Mouse (Mus musculus) regulatory T cell (primary cell): ENCODE data around the gene Gm20388.

Experiments used
- in situ Hi-C: fragments of 300-600 bp; cut with MboI, MseI; formaldehyde crosslinking; loops from one replicate; pipeline ENCODE4 v1.15.1; 2025; ENCODE audit warnings: high pct_unique_total_duplicates

Gene Gm20388

DNA sequence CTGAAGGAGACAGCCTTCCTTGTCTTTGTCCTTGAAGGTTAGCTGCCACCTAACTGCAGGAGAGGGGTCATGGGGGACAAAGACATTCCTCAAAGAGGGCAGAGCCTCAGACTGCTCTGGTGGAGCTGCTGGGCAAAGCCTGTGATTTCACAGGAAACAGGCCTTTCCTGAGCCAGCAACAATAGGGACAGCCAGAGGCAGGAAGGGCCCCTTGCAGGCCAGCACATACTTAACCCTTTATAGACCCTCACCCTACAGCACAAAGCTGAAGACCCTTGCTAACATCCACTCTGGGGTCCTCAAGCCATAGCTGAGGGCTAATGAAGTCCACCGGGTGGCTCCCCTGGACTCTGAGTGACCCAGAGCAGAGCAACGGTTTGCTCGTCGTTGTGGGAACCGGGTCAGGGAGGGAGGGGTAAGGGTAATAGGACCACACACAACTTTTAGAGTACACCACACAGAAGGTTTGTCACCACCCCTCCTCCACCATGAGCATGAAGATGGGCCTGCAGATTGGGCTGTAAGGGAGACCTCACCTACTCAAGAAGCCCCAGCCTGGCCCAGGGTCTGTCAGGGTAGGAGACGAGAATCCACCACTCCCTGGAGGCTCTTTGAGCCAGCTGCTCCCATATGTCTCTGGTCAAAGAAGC is 2607.0 kb downstream of the Gm20388 start:
- in situ Hi-C loops, result no loop called here

- in situ Hi-C loops, result no loop called here
Measured at GRCm38 (mm10) chr8:122520611-122521010, 2610.0 kb downstream of the Gm20388 start.

- in situ Hi-C loops, result no loop called here
Measured at GRCm38 (mm10) chr8:122522796-122523651, 2612.4 kb downstream of the Gm20388 start.

GRCm38 (mm10) chr8:122523652-122524360 is 2613.2 kb downstream of the Gm20388 start:
- in situ Hi-C loops, result no loop called here

DNA sequence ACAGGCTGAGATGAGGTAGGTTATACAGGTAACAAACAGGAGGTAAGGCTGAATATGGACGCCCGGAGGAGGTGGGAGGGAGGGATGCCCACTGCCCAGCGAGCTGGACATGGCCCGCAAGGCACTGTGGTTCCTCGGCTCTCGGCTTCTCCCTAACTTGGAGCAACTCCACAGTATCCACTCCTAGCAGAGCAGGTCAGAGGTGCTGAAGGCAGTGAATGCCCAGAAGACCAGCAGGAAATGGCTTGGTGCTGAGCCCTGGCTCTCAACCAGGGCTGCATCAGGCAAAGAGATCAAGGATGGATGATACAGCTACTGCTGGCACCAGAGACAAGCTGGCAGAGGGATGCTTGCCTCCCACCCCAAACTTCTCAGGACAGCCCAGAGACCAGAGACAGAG is 2613.9 kb downstream of the Gm20388 start:
- in situ Hi-C loops, result no loop called here

- in situ Hi-C loops, result no loop called here
Measured at GRCm38 (mm10) chr8:122525004-122525403, 2614.4 kb downstream of the Gm20388 start.

GRCm38 (mm10) chr8:122526084-122526483 is 2615.4 kb downstream of the Gm20388 start:
- in situ Hi-C loops, result no loop called here

GRCm38 (mm10) chr8:122526526-122527170 is 2616.0 kb downstream of the Gm20388 start:
- in situ Hi-C loops, result no loop called here

DNA sequence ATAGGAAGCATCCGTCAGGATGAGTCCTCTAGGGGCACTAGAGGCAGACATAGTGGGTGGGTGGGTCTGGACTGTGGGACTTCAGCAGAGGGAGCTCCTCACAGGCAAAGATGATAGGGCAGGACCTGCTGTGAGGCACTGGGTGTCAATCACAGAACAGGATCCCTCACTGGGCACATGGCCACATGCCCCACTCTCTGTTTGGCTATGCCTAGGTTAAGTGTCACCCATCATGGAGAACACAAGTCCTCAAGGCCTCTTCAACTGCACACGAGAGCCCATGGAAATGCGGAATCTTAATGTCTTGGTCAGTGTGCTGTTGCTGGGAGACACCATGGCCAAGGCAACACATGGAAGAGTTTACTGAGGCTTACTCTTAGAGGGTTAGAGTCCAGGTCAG is 2617.3 kb downstream of the Gm20388 start:
- in situ Hi-C loops, result no loop called here

DNA sequence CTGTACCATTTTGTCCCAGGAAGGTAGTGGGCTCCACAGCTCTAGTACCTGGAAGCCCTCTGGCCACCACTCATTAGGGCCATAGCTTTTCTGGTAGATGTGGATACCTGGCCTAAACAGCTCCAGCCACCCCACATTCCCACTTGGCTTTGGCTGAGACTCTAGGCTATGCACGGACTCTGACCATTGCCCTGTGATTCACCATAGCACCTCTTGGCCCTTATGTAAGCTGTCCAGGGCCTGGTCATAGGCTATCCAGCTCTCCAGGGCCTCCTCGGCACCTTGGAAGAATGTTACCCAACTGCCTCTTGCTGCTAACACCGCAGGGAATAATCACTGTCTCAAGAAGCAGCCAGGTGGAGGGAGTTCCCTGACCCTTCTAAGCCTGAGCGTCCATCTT is 2618.5 kb downstream of the Gm20388 start:
- in situ Hi-C loops, result no loop called here

- in situ Hi-C loops, result no loop called here
Measured at GRCm38 (mm10) chr8:122531312-122531711, 2620.7 kb downstream of the Gm20388 start.

GRCm38 (mm10) chr8:122537033-122537432 is 2626.4 kb downstream of the Gm20388 start:
- in situ Hi-C loops, result no loop called here

GRCm38 (mm10) chr8:122537812-122538211 is 2627.2 kb downstream of the Gm20388 start:
- in situ Hi-C loops, result no loop called here

DNA sequence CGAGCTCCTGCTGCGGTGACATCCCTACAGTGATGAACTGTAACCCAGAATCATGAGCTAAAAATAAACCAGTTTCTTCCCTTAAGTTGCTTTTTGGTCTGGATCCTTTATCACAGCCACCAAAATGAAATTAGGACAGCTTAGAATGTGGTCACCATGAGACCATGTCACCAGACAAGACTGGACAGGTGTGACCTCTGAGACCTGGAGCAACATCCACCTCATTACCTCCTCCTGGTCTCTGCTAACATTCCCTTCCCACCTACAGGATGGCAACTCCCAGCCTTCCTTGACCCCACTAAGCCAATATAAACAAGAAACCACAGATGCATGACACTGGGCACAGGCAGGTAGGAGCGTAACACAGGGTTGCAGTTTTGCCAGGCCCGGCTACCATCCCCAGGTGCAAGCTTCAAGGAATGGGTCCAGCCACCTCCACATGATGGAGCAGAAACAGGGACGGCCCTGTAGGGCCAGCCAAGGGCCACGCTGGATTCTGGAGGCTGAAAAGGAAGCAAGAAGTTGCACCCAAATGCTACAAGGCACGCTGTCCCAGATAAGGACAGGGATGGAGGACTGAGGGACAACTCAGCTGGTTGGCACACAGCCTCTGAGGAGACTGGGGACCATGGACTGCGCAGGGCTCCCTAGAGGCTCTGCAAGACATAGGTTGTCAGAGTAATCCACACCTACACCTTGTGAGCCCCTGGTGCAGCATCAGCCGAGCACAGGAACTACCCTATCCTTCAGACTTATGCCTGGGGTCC is 2627.9 kb downstream of the Gm20388 start:
- in situ Hi-C loops, result no loop called here

DNA sequence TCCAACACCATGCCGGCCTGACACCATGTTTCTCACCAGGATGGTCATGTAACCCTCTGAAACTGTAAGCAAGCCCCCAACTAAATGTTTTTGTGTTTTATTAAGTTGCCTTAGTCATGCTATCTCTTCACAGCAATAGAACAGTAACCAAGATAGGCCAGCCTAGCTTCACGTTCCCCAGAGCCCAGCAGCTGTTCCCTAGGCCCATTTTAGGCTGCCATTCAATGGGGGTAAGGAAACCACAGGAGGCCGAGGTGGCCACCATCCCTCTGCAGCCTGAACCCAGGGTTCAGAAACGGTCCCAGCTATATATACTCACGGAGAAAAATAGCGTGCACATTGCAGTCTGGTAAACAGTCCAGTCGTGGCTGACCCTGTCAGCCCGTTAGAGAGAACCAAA is 2633.5 kb downstream of the Gm20388 start:
- in situ Hi-C loops, result no loop called here

GRCm38 (mm10) chr8:122546066-122546755 is 2635.6 kb downstream of the Gm20388 start:
- in situ Hi-C loops, result no loop called here

- in situ Hi-C loops, result no loop called here
Measured at GRCm38 (mm10) chr8:122546811-122547453, 2636.3 kb downstream of the Gm20388 start.

DNA sequence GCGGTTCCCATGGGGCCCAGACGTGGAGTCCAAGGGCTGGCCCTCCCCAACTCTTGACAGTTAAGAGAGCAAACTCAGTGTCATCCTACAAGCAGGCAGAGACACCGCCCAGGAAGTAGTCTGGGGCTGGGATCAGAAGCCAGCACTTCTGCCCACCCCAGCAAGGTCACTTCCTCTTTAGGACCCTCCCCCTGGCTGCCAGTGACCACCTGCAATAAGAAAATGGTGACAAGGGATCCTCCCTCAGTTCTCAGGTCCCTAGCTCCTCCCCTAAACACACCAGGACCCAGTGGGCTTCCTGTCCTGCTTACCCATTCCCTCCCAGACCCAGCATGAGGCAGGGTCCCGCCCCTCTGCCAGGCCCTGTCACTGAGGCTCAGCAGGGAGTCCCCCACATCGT is 2637.2 kb downstream of the Gm20388 start:
- in situ Hi-C loops, result no loop called here

GRCm38 (mm10) chr8:122548331-122548730 is 2637.7 kb downstream of the Gm20388 start:
- in situ Hi-C loops, result no loop called here

- in situ Hi-C loops, result no loop called here
Measured at GRCm38 (mm10) chr8:122548891-122549439, 2638.3 kb downstream of the Gm20388 start.
